Mouse (Mus musculus): ENCODE data around the gene Chn1. TPM values are rescaled to one million over a fixed set of nuclear protein-coding genes. Genes with fewer than 3 reads are reported as not detected.
A peak's percentile ranks its signal among the peaks of the same experiment; 100 is the strongest.

Chn1 gene
- total and polyA plus RNA-seq, 3 experiments: 5.1 to 14.1 (median 13.2) TPM

DNA sequence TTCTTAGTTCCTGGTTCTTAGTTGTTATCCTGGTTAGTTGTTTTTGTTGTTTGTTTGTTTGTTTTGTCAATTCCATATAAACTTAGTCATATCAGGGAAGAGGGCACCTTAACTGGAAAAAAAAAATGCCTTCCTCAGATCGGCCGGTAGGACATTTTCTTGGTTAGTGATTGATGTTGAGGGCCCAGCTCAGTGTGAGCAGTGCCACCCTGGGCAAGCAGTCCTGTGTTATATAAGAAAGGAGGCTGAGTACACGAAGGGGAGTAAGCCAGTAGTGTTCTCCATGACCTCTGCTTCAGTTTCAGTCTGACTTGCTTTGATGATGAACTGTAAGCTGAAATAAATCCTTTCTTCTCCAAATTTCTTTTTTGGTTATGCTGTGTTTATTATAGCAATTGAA lies 138.8 kb downstream of the Chn1 start:
- DNase-seq: no peak

DNA sequence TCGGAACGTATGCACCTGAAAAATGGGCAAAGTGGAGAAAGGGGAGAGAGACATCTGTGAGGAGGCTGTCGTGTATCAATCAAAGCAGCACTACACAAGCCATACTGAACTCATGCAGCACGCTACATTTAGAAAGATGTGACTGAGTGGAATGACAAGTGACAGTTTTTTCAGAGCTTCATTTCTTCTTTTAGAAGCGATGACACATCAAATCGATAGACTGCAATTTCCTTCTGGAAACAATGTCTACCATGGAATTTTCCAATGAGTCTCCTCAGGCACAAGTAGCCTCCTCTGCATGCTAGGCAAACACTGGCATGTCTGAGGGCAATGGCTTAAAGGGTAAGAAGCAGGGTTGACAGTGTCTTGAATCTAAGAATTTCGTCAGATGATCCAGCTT lies 143.3 kb downstream of the Chn1 start:
- no peak for DNase-seq

DNA sequence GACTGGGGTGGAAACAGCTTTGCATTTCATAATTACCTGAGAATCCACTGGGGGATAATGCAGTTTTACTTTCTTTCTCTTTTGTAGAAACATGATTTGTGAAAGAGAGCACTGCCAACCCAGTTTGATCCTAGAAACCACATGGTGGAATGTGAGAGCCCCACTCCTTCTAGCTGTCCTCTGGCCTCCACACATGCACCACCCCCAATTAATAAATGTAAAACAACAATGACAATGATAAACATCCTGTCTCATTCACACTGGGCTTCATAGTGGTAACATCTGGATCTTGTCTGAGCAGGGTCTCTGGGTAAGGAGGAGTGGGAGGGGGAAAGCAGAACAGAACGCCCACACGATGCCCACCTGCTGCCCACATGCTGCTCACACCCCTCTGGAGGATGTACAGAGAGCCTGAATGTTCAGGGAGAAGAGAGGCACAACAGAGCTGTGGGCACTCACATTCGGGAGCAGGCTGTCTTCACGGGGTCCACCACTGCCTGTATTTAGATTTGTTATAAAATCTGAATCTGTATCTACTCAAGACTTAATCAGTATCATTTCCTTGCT lies 156.6 kb downstream of the Chn1 start:
- DNase-seq: no peak

DNA sequence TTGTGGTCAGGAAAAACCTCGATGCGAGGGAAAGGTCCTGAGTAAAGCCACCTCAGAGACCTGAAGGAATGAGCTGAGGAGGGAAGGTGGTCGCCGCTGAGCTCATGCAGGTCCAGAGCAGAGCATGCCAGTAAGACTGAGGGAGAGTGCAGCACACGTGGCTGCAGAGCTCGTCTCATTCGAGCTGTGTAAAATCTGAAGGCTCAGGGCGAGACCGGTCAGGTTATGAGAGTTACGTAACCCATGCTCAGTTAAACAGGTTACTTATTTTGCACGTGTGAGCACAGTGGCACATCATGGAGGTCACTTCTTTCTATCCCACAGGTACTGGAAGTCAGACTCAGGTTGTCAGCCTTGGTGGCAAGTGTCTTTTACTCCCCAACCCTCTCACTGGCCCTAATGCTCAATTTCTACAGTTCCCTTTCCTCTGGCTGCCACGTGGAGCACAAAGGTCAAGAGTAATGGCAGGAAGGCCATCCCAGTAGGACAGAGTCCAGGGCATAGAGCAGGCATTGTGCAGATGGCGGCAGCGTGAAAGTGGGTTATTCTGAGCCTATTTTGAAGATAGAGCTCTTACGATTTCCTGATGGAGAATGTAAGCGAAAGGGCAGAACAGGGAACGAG lies 158.6 kb downstream of the Chn1 start:
- DNase-seq: no peak

DNA sequence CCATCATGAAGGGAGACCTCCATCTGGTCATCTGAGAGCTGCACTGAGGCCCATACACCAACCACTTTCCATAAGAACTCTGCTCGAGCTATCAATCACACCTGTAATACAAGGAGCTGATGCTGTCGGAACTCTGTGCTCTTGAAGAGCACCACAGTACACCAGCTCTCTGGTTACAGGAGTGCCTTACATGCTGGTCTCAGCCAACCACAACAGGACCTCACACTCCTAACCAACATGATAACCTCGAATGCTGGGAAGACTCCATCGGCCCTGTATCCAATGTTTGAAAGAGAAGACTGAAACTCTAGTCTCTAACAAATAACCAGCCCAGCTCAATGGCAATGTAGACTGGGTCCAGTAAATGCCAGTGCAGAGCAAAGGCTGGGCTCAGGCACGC lies 159.7 kb downstream of the Chn1 start:
- no peak for DNase-seq

DNA sequence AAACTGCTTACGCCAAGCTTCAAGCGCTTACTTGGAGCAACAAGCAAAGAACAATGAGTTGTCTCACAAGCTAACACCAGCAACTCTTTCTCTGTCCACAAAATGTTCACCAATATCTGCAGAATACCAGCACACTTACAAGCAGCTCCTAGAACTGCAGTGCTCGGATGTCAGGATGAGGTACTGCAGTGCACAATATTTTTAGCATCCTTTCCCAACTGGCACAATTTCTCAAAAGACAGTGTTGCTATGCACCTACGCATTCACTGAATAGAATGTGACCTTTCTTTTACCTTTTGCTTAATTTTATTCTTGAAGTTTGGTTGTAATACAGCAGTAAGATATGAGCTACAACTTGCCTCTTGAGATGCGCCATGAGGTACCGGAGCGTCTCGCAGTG lies 160.8 kb downstream of the Chn1 start:
- DNase-seq: no peak

DNA sequence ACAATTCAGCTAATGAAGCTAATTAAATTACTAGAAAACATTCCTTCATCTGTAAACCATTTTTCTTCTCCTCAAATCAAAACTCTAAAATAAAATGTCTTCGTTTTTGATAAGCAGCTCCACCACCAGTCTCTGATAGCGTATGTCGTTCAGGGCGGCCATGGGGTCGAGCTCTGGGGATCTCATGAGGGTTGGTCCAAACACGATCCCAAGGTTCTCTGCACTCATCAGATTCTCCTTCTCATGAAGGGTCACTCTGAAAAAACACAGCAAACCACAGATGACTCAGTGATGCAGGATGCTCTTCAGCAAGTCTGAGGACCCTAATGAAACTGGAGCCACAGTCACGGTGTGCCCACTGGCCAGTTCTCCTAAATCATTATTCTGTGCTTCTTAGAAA lies 162.2 kb downstream of the Chn1 start:
- no peak for DNase-seq

DNA sequence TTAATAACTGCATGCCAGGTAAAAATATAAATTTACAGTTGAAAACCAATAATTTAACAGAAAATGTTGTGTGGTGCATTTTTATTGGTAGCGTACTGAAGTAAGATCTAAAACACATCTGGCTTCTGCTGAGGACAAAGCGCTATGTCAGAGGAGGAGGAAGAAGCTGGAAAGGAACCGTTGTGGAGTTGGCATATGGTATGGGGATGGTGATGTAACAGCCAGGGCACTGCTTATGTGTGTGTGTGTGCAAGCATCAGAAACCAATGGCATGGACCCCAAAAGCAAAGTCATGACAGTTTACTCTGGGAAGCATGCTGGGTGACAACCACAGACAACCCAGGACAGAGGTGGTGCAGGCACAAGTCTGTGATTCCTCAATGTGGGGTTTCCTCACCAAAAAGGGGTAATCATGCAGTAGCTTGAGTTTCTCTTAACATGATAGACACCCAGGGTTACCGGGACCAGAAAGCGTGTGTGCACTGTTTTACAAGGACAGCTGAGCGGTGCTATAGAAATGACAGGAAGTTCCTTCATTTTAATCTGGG lies 162.7 kb downstream of the Chn1 start:
- no peak for DNase-seq

DNA sequence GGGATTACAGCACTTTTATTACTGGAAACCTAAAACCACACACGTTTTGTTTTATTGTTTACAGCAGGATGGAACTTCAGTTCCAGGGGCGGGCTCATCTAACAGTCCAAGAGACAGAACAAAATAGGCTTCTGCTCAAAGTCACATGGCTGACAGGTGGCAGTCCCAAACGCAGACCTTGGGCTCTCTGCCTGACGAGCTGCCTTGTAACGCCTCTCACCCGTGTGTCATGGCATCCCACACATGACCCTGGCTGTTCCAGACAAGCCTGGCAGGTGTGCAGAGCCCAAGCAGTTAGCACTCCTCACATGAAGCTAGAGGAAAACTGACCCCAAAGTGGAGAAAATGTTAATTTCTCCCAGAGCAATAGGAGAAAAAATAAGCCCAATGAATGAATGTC lies 163.3 kb downstream of the Chn1 start:
- no peak for DNase-seq

DNA sequence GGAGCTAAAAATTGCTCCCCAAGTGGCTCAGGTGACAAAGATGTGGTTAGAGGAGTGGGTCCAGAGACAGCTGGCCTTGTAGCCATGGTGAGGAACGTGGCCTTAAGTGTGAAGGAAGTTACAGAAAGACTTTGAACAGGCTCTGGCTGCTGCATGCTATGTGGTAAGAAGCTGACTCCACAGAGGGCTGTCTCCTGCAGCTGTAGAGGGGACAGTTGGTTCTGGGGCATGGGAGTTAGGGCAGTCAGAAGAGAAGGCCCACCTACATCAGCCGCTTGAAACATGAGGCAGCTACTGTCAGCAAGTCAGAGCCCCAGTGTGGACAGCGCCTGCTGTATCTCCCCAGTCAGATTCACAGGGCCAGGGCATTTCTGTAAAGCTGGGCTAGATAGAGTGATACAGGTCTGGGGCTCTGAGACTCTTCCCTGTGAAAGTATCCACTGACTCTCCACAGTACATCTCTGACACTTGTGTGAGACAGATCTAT lies 165.4 kb downstream of the Chn1 start:
- DNase-seq: no peak

DNA sequence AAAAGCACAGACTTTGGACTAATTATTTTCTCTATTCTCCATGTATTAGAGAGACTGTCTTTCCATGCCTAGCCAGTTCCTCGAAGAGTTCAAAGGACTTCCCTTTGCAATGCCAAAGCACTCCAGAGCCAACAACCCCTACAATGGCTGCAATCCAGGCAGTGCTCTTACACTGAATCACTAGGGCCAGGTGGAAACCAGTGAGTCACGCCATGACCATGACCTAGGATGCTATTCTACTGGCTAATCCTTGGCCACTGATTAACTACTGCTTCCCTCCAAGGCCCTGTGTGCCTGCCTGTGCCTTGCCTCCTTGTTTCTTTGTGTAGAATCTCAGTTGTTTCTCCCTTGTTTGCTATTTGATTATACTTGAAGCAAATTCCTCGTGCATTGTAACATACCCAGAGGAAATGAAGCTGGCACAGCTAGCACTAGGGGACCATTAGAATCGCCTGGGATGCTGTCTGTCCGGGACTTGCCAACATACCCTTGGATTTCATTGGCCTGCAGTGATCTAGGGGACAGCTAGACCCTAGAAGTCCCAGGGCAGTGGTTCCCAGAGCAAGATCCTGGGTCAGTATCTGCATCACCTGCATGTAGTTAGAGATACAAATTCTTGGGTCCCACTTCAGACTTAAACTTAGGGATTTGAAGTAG lies 166.0 kb downstream of the Chn1 start:
- DNase-seq: peak; percentile 84

DNA sequence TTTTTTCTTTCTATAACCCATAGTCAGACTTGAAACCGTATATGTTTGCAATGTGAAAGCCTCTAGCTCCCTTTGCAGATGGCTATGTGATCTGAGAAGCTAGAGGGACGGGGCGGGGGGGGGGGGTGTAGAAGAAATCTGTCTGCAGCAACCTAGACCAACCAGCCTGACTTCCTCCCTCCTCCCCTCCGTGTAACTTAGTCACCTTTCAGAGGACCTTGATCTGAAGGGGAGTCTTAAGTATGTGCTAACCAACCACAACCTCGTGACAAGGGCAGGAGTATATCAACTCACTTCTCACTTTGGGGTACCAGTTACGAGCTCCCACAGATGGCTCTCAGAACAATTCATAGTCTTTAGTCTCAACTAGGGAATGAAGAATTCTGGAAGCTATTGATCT lies 166.8 kb downstream of the Chn1 start:
- DNase-seq: no peak

DNA sequence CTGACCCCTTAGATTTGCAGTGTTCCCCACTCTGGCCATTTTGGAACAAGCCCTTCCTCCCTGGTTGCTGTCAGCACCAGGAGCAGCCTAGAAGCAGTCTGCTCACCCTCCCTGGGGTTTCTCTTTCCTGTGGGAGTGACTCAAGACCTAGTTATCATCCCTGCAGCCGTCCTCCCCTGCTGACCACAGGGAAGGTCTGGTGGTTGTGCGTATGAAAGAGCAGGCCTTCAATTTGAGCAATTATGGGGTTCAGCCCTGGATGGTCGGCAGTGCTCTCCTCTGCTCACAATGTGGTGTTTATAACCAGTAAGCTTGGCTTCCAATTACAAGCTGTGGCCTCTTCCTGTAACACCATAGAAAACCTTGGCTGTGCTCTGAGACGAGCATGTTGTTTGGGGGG lies 167.5 kb downstream of the Chn1 start:
- no peak for DNase-seq

DNA sequence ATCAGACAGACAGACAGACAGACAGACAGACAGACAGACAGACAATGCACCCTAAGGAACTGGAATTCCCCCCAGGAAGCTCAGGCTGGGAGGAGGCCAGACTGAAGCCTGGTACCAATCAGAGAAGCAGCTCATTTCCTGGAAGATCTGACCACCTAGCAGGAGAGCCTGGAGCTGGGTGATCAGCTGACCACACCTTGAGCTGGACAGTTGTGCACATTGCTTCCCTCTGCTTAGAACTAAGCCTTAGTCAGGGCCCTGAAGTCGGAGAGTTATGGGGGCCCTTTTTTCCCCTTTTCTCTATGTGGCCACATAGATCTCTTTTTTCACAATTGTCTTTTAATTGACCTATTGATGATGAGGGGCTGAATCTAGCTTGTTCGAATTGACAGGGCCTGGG lies 168.0 kb downstream of the Chn1 start:
- no peak for DNase-seq

DNA sequence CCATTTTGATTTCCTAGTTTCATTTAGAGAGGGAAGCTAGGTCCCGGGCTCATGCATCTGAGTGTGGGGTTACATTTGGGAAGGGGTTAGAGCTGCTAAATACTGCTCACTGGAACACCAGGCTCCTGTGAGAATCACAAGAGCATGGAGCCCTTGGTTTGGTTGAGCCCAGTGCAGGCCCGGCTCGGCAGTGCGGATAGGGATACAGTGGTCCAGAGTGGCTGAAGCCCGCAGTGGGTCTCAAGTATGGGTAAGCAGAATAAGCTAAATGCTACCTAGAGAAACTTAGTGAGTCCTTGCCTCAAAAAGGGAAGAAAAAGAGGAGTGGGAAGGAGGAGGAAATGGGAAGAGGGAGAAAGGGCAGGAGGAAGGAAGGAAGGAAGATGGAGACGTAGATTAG lies 168.5 kb downstream of the Chn1 start:
- no peak for DNase-seq

DNA sequence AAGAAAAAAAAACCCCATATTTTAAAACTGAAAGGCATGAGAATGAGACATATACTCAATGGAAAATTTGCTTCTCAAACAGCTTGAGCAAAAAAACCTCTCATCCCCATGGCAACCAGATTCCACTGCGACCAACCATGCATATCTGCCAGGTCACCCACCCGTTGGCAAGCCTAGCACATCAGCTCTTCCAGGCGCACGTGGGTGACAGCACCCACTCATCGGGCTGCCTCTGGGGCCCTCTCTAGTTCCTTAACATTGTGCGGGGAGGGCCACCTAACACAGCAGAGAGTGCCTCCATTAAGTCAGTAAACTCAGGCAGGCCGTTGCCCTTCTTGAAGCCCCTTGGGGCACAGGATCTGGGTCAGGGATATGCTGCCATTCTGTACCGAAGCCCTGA lies 170.1 kb downstream of the Chn1 start:
- DNase-seq: peak; percentile 55

DNA sequence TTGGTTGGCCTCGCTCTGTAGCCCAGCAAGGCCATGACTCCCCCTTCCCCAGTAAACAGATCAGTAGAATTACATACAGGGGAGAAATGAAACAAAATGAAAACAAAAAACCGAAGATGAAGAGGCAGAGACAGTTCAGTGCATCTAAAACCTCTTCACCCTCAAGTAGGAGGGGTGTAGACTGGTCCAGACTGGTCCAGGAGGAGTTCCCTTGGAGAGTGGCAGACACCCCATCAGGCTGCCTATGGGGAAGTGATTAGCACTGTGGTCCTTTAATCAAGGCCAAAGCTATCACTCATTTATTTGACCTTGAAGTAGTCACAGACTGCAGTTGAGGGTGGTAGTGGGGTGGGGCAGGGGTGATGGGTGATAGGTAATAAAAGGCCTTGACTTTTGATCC lies 170.6 kb downstream of the Chn1 start:
- no peak for DNase-seq

DNA sequence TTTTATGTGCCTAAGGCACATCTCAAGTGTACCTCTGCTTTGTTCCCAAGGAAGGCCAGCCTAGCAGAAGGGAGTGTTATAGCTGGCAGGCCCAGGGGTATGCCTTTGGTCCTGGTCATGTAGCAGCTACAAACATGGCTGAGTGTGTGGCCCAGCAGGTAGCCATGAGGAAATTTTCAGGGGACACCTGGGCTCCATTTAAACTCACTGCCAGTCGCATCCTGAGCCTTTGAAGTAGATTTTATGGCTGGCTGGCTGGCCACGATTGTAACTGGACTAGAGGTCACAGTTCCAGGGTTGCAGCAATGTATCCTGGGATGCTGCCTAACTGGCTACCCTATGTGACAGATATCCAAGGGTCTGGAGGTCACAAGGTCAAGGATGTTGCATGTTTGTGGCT lies 174.5 kb downstream of the Chn1 start:
- no peak for DNase-seq

DNA sequence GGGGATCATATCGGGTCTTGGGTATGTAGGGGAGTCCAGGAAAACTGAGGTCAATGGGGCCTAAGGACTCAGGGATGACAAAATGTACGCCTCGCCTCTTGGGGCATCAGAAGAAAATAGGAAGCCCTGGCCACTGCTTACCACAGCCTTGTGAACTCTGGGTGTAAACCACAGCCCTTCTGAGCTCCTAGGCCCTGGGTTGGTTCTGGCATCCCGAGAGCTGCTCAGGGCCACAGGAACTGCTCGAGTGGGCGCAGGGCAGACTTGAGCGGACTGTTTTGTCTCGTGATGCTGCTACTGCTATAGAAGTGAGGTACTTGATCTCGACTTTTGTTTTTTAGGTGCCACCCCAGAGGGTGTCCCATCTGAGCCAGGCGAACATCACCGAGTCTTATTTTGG lies 177.4 kb downstream of the Chn1 start:
- DNase-seq: no peak

DNA sequence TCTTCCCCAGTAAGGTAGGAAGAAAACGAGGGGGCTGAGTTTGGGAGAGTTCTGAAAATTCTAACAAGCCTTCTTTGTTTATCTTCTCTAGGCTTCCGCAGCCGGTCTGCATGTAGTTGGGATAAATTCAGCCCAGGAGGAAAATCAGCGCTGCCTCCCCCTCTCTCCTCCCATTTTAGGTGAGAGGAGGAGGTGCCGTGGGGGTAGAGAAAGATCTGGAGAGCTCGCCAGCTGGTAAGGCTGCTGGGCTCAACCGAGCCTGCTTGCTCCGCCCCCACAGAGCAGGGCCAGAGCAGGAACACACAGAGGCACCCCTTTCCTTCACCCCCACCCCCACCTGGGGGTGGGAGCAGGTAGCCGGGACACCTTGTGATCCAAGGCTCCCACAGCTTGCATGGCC lies 178.4 kb downstream of the Chn1 start:
- DNase-seq: no peak

DNA sequence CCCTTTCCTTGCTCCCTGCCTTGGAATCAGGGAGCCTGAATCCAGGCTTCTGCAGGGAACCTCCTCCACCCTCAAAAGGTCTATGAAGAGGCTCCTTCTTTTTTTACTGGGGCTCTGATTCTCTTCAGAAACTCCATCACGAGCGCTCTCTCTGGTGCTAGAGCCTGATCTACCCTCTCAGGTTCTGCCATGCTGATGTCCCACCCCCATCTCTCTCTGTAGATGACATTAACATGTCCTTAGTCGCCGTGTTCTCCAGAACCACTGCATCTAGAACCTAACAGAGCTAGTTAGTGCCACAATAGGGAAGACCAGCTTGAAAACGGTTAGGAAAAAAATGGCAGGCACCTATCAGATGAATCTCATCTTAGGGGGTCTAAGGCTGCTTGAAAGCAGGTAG lies 178.8 kb downstream of the Chn1 start:
- no peak for DNase-seq

DNA sequence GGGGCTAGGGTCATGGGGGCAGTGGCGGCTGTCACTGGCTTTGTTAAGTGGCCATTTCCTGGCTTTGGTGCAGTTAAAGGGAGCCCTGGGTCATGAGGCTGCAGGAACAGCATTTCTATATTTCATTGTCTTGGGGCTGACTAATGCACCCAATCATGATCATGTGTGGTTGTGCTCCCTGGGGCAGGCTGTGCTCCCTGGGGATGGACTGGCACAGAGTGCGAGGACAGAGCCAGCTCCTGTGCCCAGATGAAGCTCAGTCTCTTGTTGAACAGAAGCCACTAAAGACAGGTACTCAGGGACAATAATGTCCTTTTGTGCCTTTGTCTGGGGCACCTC lies 182.1 kb downstream of the Chn1 start:
- peak; percentile 50 for DNase-seq

DNA sequence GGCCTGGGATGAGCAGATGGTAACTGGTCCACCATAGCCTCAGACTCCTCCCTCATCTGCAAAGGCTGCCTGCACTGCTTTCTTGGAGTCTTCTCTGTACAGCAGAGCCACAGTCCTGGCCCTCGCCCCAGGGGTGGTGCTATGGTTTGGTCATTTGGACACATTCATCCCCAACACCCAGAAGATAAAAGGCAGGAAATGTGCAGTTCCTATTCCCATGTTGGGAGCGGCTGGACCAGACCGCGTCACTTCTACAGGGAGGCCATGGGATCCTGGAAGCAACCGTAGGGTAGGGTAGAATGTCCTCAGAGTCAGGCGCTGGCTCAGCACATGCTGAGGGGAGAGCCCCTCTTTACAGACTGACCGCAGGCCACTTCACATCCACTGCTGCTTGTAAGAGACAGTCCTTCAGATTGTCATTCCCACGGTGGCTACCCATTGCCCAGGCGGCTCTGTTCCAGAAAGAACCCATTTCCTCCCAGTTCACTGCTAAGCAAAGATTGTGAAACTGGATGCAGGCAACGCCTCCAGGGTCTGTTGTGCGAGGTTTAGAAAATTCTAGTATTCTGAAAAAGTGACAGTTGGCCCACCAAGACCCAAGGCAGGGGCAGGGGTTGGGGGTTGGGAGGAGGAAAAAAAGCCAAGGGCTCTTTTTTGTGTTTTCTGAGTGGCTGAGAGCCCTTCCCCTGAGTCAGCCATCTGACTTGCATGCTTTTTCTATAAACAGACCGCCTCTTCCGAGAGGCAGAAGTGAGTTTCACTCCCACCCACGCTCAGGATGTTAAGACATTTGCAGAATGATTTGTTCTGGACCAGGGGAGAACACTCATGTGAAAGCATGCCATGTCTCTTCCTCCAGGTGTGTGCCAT lies 182.7 kb downstream of the Chn1 start:
- peak; percentile 40 for DNase-seq

Data from adrenal gland, adult 2 months (tissue).